Mouse (Mus musculus) spleen, adult 10 weeks (tissue): ENCODE results near the gene Tmem131l. TPM values are rescaled to one million over a fixed set of nuclear protein-coding genes. Genes with fewer than 3 reads are reported as not detected.

Experiments used
- polyA plus RNA-seq: library from polyadenylated mRNA; stranded (reverse); fragments of 350-450 nt; fragmentation: Illumina TruSeq; extraction: RNeasy Lipid Tissue Mini Kit (QIAGEN cat#74804); gene quantifications from one replicate; pipeline ENCODE4 v1.2.3, GENCODE M21; 2015; ENCODE audit warnings: low replicate concordance; ENCODE audit not compliant: insufficient read depth

Gene Tmem131l
- 184 TPM for polyA plus RNA-seq

DNA sequence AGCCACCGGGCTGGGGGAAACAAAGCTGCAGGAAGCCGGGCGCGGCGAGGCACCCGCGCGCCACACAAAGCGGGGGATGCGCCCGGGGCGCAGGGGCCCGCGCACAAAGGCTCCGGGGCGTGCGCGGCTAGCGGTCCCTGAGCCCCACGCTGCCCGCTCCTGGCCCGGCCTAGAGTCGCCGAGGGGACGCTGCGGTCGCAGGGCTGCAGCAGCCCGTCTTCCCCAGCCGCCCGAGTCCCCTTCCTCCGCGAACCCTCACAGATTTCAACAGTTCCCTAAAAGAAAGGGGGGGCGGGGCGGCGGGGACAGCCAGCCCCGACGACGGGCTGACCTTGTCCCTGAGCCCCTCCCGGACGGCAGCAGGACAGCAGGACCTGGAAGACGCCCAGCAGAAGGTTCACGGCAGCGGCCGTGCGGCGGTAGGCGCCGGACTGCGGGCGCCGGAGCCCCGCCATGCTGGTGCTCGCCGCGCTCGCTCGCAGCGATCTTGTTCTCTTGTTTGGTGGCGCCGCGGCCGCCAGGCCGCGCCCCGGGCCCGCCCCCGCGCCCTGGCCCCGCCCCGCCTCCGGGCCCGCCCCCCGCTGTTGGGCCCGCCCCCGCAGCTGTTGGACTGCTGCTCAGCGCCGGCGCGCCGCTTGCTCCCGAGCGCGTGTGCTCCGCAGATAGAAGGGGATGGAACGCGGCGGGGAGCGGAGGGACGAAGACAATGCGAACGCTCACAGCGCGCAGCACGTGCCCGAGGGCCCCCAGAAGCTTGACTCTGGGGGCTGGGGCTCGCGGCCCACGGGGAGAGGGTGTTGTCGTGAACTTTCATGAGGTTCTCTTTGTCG, at the start of gene Tmem131l:
Gene Tmem131l (minus strand): TSS at position 530 of the 830 bp plus-strand sequence.

Other genes with a start within 250 kb of the Tmem131l start
- gene Tlr2, start 198.4 kb downstream of the Tmem131l start, polyA plus RNA-seq: 14.1 TPM
- 1.9 TPM for gene Mnd1, start 115.6 kb upstream of the Tmem131l start, polyA plus RNA-seq
- not detected for gene Gm6525, start 133.9 kb upstream of the Tmem131l start, polyA plus RNA-seq